Mouse (Mus musculus): ENCODE measurements around the gene Nt5m.

DNA sequence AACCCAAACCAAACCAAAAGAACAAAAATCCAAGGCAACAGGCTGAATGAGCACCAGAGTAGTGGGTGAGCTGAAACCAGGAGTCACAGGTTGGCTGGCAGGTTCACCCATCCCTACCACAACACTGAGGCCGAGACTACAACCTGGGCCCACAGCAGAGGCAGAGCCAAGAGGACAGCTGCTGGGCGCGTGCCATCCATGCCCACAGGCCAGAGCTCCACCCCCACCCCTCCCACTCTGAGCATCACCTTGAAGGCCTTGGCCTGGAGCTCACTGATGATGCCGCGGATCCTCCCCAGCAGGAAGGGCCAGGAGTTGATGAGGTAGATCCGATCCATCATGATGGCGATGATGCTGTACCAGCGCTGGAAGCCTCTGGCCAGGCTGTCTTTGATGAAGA lies 37.4 kb upstream of the Nt5m start:
- TF ChIP-seq CTCF (IDR thresholded peaks at IDR 0.05) (no peak), EP300 (IDR thresholded peaks at IDR 0.05) (no peak)

Data from lung, postnatal 0 days (tissue).